Mouse (Mus musculus) E14TG2a.4 (cell line): ENCODE measurements around the gene Serpine1.

ENCODE experiments used
- CTCF ChIP-seq: conservative IDR thresholded peaks from 2 replicates; pipeline ENCODE4 v1.5.1; 2014; ENCODE audit warnings: low read length
- NANOG ChIP-seq: IDR thresholded peaks from 2 replicates; pipeline ENCODE4 v1.6.1; 2014; ENCODE audit warnings: borderline replicate concordance, low read length, mixed read lengths
- POU5F1 ChIP-seq: IDR thresholded peaks from 2 replicates; pipeline ENCODE4 v1.6.1; 2014; ENCODE audit warnings: low read length, borderline replicate concordance

DNA sequence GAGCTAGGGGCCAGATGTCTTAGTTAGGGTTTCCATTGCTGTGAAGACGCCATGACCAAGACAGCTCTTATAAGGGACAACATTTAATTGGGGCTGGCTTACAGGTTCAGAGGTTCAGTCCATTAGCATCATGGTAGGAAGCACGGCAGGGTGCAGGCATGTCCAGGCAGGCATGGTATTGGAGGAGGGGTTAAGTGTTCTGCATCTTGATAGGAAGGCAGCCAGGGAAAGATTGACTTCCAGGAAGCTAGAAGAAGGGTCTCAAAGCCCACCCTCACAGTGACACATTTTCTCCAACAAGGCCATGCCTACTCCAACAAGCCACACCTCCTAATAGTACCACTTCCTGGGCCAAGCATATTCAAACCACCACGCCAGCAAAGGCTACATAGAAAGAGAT, 13.7 kb upstream of the Serpine1 start:
- no peak for TF ChIP-seq CTCF
- no peak for TF ChIP-seq POU5F1
- TF ChIP-seq NANOG: no peak
